Mouse (Mus musculus): ENCODE results near the gene Olfr860.
"Not testable (repeated sequence)": the region's sequence is repeated elsewhere in the genome, so short reads cannot be mapped to it uniquely, and the experiment has no call there.

Olfr860 gene

DNA sequence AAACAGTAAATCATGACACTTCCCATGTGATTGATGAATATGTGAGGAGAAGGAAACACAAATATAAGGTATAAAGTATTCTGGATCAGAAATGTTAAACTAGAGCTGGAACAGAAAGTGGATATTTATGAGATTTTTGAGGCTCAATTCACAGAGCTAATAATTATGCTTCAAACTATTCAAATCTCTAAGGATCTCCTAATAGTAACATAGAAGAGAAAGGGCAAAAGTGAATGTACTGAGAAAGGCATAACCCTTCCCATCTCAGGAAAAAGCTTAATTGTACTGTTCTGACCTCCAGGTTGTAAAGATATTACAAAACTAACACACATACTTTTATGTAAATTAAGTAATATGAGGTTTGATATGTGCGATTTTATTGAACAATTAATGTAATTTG is at the start of gene Olfr860:
Olfr860 (minus strand) TSS at position 101 of the 400 bp plus-strand sequence.
- no peak for DNase-seq

DNA sequence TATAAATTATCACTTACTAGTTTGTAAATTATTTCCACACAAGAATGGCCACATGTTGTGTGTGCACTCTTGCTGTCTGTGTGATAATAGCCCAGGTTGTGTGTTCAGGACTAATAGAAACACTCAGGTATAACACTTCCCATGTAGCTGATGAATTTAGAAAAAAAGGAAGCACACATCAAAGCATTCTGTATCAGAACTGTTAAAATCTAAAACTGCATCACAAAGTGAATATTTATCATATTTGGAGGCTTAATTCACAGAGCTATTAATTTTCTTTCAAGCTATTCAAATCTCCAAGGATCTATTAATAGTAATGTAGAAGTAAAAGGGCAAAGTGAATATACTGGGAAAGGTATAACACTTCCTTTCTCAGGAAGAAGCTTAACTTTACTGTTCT is 38.4 kb upstream of the Olfr860 start, which contains the start of gene Olfr862:
Olfr862 (minus strand) TSS at position 101 of the 400 bp plus-strand sequence.
- DNase-seq, result no peak

DNA sequence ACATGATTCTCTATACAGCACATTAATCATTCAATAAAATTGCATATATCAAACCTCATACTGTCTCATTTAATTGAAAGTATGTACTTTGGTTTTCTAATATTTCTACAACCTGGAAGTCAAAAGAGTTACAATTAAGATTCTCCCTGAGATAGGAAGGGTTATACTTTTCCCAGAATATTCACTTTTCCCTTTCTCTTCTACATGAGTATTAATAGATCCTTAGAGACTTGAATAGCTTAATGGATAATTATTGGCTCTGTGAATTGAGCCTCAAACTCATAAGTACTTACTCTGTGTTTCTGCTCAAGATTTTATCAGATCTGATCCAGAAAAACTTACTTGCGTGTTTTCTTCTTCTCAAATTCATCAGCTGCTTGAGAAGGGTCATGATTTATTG is 44.9 kb downstream of the Olfr860 start, which contains the start of gene Olfr859:
Olfr859 (plus strand) TSS at position 301 of the 400 bp plus-strand sequence.
- DNase-seq, result not testable (repeated sequence)

DNA sequence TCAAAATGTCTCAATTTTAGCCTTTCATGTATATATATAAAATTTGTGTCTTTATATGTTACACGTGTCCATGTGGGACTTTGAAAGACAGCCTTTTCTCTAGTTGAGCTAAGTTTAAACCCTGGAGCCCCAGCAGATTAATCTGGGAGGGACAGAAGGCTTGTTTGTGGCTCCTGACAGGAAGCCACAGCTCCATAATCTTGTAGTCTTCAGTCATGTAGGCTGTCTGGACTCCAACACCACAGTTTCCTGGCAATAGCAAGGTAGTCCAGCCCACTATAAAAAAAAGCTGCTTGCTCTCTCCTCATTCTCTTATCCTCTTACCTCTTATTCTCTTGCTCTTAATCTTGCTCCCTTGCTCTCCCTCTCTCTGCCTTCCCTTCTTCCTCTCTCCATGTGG is 46.5 kb downstream of the Olfr860 start:
- no peak for DNase-seq

All from right cerebral cortex, postnatal 25 days (tissue).